Mouse (Mus musculus) retina, adult 2 months (tissue): ENCODE results near the gene Grk5.

ENCODE experiments used
- DNase-seq: peaks from one replicate; pipeline ENCODE4 v3.0.0-alpha.2; 2012; ENCODE audit warnings: low read depth, low spot score

The Grk5 gene

DNA sequence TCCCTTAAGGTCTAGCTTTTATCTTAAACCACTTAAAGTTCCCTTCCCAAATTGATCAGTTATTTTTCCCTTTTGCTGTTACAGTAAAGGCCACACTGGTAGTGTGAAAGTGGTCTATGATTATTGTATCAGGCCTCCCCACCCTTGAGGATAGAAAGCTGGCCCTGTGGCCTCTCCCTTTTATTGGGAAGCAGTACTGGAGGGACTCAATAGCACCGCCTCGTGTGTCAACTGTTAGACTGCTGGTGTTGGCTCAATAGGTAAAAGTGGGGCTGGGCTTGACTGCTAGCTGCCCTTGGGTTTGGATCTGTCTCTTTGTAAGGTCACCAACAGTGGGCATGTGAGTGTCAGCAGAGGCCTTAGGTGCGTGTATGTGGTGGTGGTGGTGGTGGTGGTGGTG is 174.8 kb downstream of the Grk5 start:
- no peak for DNase-seq

DNA sequence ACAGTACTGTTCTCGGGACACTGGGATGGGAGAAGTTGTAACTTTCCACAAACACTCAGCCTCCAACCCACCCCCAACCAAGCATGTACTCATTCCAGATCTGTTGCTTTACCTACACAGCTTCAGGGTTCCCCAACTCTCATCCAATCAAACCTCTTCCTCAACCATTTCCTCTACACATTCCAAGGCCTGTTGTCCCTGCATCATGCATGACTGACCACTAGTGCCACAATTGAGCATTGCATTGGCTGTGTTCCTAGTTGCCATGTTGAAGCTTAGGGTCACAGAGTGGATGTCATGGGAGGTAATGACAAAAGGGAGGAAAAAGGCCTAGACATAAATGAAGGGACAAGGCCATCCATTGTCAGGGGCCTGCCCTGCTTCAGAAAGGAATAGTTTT is 175.5 kb downstream of the Grk5 start:
- DNase-seq = no peak

GRCm38 (mm10) chr19:61078622-61079021 is 189.1 kb downstream of the Grk5 start:
- no peak for DNase-seq

DNA sequence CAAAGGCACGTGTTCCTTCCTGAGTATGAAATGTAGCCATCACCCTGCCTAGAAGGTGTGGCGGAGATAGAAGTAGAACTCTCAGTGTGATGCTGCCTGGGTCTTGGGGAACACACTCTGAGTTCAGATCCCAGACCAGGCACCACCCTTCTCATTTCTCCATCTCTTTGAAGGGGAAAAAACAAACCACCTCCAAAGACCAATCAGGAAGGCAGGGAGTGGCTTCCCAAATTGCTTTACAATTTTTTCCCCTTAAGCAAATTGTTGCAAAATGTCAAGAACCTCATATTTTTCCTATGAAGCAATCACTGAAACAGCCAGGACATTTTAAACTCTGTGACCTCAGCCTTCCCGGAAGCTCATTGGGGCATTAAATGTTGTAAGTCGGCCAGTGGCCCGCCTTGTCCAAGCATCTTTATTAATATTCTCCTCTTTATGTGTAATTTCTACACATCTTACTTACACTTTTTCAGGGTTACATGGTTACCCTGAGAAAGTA is 190.8 kb downstream of the Grk5 start:
- no peak for DNase-seq

DNA sequence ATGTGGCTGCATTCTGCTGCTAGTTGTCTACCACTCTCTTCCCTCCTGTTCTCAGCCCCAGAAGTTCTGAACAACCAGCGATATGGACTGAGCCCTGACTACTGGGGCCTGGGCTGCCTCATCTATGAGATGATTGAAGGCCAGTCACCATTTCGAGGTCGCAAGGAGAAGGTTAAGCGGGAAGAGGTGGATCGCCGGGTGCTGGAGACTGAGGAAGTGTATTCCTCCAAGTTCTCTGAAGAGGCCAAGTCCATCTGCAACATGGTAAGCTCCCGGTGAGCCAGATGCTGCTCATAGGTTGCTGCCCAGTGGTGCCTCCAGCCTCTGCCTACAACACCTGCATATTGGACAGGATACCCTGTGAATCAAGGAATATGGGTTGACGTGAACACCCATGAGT is 193.5 kb downstream of the Grk5 start:
- no peak for DNase-seq

DNA sequence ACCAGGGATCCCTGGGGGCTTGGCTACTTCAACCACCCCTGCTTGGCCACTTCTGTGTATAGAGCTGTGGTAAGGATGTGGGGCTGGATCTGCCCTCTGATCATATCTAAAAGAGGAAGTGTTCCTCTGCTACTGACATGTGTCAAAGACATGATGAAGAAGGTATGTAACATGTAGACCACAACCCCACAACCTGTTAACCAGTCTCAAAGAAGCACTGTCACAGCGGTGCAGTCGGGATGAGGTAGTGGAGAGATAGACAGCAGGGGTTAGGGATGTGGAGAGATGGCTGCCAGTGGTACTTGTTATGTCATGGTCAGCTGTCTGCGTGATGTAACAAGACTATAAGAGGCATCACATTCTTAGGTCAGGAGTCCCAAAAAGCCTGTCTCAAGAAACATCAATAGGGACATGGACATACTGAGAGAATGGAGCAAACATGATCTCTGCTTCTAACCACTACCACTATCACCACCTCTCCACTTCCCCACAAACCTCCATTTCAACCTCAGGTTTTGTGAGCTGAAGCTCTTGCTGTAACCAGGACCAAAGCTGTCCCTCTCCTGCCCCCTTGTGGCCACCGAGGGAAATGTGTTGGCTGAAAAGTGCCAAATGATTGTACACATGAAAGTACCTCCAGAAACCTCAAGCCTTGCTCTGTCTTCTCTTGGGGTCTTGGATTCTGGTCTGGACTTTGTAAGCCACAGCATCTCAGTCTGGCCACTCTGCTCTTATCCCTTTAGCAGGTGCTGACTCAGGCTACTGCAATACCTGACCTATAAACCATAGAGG is 194.8 kb downstream of the Grk5 start:
- DNase-seq = peak; percentile 56

GRCm38 (mm10) chr19:61085217-61085616 is 195.7 kb downstream of the Grk5 start:
- no peak for DNase-seq

DNA sequence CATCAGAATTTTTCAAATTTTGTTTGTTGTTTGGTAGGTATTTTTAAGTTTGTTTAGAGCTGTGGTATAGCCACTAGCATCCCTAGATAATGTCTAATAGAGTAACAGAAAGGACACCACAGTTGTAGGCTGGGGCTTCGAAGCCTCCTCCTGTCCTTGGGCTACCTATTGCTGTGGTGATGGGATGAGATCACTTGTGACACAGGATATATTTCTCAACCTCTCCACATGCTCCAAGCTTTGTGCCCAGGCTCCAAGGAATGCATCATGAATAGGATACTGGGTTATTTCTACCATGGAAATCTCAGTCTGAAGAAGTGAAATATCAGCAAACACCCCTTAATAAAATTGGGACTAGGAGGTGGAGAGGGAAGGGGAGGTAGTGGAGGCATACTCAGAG is 198.2 kb downstream of the Grk5 start:
- no peak for DNase-seq

DNA sequence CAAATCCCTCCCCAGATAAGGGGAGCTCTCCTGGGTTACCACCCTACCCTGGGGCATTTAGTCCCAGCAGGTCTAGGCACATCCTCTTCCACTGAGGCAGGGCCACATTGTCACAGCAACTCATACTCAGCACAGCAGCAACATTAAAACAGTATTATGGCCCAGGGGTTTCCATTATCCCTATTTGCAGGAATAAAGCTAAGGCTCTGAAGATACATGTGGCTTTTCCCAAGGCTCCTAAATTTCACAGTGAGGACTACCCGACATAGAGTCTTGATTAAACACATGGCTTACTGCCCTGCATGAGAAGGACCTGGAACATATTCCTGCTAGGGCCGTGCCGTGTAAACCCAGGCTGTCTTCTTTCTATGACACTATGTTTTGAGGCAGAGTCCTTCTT is 199.5 kb downstream of the Grk5 start:
- DNase-seq = no peak

DNA sequence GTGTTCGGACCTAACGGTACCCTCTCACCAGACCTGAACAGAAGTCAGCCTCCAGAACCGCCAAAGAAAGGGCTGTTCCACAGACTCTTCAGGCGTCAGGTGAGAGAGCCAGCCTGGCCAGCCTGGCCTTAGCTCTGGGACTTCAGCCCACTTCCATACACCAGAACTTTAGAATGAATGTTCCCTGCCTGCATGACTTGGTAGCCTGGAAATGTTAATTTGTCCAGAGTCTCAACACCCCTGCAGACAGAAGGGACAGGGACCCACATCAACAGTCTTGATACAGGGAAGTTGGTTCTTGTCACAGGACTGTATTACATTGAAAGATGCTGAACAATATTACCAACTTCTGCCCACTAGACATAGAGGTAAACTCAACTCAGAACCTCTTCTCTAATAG is 201.0 kb downstream of the Grk5 start:
- DNase-seq = no peak

- no peak for DNase-seq
Measured at GRCm38 (mm10) chr19:61096776-61097175, 207.2 kb downstream of the Grk5 start.

- no peak for DNase-seq
Measured at GRCm38 (mm10) chr19:61097764-61098163, 208.2 kb downstream of the Grk5 start.

- no peak for DNase-seq
Measured at GRCm38 (mm10) chr19:61110184-61110583, 220.6 kb downstream of the Grk5 start.

- no peak for DNase-seq
Measured at GRCm38 (mm10) chr19:61131096-61131495, 241.5 kb downstream of the Grk5 start.

DNA sequence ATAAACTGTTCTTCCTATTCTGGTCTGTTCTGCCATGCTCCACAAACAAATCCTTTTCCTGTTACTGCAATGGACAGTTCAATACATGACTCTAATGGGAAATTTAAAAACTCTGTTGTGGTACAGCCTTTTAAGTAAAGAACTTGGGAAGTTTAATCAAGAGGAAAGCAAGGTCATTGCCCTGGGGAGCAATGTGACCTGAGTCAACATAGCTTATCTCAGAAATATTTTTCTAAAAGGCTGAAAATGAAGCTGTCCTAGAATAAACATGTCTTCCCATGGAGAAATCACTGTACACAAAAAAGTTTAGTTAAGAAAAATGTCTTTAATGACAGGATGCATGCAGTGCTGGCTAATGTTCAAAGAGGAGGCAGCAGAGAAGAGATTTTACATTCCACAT is 249.1 kb downstream of the Grk5 start:
- no peak for DNase-seq

- DNase-seq = peak; percentile 71
Measured at GRCm38 (mm10) chr19:61140342-61141206, 251.0 kb downstream of the Grk5 start, which contains the start of gene Zfp950. Gene Zfp950 (minus strand): TSS chr19:61140840.

DNA sequence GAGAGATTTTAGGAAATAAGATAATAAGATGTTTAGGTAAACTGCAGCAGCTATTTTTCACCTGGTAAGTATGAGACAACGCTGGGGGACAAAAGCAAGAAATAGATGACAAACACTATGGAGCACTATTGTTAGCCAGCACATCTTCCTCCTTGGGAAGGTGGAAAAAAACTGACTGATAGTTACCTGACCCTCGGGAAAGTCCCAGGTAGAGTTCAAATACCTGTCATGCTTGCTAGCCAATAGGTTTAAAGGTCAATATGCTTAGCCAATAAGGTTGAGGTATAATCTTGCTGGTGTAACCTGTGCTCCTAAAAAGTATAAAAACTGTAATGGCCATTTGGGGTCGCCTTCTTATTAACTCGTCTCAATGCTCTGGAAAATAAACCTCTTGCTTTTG is 251.8 kb downstream of the Grk5 start:
- no peak for DNase-seq
